Mouse (Mus musculus): Measurements from ENCODE around the gene Pla2g10. TPM values are rescaled to one million over a fixed set of nuclear protein-coding genes. Genes with fewer than 3 reads are reported as not detected.
"Not testable (repeated sequence)": the region's sequence is repeated elsewhere in the genome, so short reads cannot be mapped to it uniquely, and the experiment has no call there.

Pla2g10 gene
- polyA plus RNA-seq, 1 experiment, result not detected

DNA sequence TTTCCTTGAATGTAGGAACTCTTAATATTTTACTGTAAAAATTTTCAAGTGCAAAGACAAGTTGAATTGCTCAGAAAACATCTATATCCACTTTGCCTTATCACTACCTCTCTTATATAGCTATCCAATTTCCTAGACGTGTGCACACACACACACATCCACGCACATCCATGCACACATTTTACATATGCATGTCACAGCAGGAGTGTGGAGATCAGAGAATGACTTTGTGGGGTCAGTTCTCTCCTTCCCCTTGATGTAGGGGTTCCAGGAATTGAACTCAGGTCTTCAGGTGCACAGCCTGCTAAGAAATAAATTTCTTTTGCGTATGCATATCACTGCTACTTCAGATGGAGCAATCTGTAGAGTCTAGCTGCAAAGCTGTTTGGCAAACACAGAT, 17.3 kb upstream of the Pla2g10 start:
- H3K4me1 ChIP-seq (ENCODE audit: control insufficient read depth, insufficient read depth, insufficient read length, low read length), result no peaks in the 10 kb centered on the region
- H3K27ac ChIP-seq (replicated peaks; ENCODE audit: low read depth, low read length), result no peak overlapping the region

DNA sequence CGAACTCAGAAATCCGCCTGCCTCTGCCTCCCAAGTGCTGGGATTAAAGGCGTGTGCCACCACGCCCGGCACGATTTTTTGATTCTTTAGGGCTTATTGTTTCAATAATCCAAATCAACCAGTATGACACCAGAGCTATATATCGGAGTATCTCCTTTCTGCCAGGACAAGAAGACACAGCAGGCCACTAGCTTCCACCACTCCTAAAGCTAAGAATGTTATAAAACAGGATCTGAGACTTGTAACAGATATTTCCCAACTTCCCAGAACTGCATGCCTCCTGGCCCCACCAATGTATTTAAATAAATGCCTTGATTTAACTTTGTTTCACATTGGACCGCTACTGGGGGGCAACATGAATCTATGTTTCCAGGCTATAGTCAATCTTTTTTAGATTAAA, 16.9 kb upstream of the Pla2g10 start:
- Histone ChIP-seq H3K27ac (replicated peaks; ENCODE audit: low read depth, low read length) (no peak overlapping the region), H3K4me3 (ENCODE audit: insufficient read depth, low read depth, low read length) (no peak overlapping the region), H3K4me1 (ENCODE audit: control insufficient read depth, insufficient read depth, insufficient read length, low read length) (no peaks in the 10 kb centered on the region)

More for the DNA sequence above, 17.3 kb upstream of the Pla2g10 start:
- H3K4me3 ChIP-seq (ENCODE audit: insufficient read depth, low read depth, low read length), result no peak overlapping the region

DNA sequence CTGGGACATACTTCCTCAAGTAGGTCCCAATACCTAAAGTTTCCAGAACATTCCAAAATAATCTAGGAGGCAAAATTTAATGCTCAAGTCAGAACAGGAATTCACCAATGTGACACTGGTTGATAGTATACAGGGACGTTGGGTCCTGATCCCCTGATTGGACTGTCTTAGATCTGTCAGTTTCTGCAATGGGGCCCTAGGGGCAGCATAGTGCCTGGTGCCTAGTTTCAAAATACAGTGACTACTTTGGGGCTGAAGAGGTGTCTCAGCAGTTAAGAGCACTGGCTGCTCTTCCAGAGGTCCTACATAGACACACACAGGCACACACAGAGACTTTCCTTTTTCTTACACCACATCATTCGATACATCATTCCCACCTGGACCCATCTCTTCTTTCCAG, 10.1 kb upstream of the Pla2g10 start:
- no peaks in the 10 kb centered on the region for H3K4me1 ChIP-seq (ENCODE audit: control insufficient read depth, insufficient read depth, insufficient read length, low read length)
- H3K27ac ChIP-seq (replicated peaks; ENCODE audit: low read depth, low read length), result no peak overlapping the region
- no peak overlapping the region for H3K4me3 ChIP-seq (ENCODE audit: insufficient read depth, low read depth, low read length)

DNA sequence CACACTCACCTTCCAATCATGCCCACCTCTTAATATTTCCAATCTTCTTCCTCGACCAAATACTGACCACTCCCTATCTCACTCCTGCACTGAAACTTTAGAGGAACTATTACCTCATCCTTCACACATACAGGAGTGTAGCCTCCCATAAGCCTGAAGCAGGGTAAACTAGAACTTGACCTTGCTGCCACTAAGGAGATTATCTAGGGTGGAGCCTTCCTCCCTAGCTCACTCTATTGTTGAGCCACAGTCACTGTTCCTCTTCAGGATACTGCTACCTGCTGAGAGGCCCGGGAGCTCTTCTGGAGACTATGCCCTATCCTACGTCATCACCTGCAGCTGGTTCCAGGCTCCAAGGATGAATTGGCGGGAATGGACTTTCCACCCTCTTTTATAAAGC, 8.3 kb upstream of the Pla2g10 start:
- H3K27ac ChIP-seq (replicated peaks; ENCODE audit: low read depth, low read length); H3K4me3 ChIP-seq (ENCODE audit: insufficient read depth, low read depth, low read length); H3K4me1 ChIP-seq (ENCODE audit: control insufficient read depth, insufficient read depth, insufficient read length, low read length): not testable (repeated sequence)

DNA sequence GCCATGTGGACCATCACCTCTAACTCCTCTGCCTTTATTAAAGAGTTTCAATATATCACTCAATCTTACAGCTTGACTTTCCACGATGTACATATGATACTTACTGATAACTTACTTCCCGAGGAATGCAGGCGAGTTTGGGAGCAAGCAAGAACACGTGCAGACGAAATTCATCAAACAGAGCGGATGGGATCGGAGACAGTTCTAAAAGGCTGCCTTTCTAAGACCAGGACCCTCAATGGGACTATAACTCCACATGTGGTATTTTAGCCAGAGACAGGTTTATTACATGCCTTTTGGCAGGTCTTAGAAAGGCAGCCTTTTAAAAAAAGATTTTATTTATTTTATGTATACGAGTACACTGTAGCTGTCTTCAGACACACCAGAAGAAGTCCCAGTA, 5.2 kb upstream of the Pla2g10 start:
- H3K4me1 ChIP-seq (ENCODE audit: control insufficient read depth, insufficient read depth, insufficient read length, low read length), result no peaks in the 10 kb centered on the region; the same call in 1 of the 2 replicates
- no peak overlapping the region for H3K4me3 ChIP-seq (ENCODE audit: insufficient read depth, low read depth, low read length)
- no peak overlapping the region for H3K27ac ChIP-seq (replicated peaks; ENCODE audit: low read depth, low read length)

DNA sequence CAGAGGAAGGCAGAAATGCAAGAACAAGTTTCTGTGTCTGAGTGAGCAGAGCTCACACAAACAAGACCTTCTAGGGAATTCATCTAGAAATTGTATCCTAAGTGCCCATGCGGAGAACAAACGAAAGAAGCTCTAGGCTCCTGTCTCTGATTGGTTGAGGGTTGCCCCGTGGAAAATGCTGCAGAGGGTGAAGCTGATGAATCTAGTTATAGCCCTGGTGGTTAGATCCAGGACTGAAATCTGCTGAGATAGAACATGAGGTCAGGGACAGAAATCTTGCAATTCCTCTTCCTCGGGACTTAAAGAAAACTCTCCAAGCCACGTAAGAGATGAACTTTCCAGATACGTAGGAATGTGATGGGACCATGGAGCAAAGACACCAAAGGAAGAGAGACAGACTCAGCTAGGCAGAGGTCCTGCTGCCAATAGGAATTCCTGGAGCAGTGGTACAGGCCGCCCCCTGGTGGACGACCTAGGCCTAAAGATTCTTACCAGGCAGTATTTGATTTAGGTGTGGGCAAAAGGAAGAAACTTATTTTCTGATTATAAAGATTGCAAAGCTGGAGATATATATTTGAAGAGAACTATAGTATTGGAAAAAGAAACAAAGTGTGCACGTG, 2.8 kb upstream of the Pla2g10 start:
- Histone ChIP-seq H3K4me3 (ENCODE audit: insufficient read depth, low read depth, low read length) (no peak overlapping the region), H3K27ac (replicated peaks; ENCODE audit: low read depth, low read length) (no peak overlapping the region), H3K4me1 (ENCODE audit: control insufficient read depth, insufficient read depth, insufficient read length, low read length) (no peaks in the 10 kb centered on the region; the same call in 1 of the 2 replicates)

DNA sequence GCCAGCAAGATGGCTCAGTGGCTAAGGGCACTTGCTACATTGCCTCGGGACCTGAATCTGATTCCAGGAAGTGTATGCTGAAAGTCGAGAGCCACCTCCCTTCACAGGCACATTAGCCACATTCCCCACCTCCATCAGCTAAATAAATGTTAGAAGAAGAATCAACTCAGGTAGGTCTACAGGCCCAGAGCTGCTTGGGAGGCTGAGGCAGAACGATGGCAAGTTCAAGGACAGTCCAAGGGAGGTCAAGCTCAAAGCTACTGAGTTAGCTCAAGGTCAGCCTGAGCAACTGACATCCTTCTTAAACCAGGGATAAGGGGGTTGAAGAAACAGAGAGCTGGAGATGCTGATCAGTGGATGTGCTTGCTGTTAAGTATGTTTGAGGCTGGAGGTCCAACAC, 2.0 kb upstream of the Pla2g10 start:
- Histone ChIP-seq H3K4me3 (ENCODE audit: insufficient read depth, low read depth, low read length) (no peak overlapping the region), H3K4me1 (ENCODE audit: control insufficient read depth, insufficient read depth, insufficient read length, low read length) (no peaks in the 10 kb centered on the region; the same call in 1 of the 2 replicates), H3K27ac (replicated peaks; ENCODE audit: low read depth, low read length) (no peak overlapping the region)

DNA sequence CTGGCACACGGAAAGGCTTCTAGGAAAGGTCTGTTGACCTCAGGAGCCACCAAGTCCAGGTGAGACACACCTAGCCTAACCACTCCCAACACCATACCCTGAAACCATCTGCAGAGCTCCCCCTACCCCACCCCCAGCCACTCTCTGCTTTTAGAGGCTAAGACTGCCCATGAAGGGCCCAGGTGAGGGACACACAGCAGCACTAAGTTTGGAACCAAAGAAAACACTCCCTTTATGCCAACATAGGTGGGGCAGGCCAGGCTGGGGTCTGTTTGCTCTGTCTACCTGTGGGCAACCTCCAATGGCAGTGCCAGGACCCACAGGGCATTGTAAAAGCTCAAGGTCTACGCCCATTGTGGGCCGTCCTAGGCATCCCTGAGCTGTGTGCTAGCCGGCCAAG, 1.4 kb downstream of the Pla2g10 start:
- no peak overlapping the region for H3K4me3 ChIP-seq (ENCODE audit: insufficient read depth, low read depth, low read length)
- H3K4me1 ChIP-seq (ENCODE audit: control insufficient read depth, insufficient read depth, insufficient read length, low read length), result no peaks in the 10 kb centered on the region; the same call in 1 of the 2 replicates
- no peak overlapping the region for H3K27ac ChIP-seq (replicated peaks; ENCODE audit: low read depth, low read length)

DNA sequence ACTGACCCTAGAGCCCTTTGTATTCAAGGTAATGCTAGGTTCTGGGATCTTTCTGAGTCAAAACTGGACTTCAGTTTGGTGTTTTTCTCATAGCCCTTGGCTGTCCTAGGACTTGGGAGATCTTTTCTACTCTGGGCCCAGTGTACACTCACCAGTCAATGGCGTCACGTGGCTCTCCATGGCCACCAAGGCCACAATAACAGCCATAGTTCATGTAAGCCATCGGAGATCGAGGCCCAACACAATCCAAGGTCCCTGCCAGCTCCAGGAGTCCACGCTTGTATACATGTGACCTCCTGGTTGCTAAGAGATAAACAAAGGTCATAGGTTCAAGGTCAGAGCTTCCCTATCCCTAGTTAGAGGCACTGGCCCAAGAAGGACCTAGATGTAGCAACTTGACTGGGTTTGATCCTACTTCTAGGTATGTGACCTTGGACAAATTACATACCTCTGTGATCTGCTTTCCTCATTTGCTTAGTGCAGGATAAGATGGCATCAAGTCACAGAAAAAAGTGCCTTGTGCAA, 2.9 kb downstream of the Pla2g10 start:
- no peak overlapping the region for H3K27ac ChIP-seq (replicated peaks; ENCODE audit: low read depth, low read length)
- no peak overlapping the region for H3K4me3 ChIP-seq (ENCODE audit: insufficient read depth, low read depth, low read length)
- no peaks in the 10 kb centered on the region; the same call in 1 of the 2 replicates for H3K4me1 ChIP-seq (ENCODE audit: control insufficient read depth, insufficient read depth, insufficient read length, low read length)

DNA sequence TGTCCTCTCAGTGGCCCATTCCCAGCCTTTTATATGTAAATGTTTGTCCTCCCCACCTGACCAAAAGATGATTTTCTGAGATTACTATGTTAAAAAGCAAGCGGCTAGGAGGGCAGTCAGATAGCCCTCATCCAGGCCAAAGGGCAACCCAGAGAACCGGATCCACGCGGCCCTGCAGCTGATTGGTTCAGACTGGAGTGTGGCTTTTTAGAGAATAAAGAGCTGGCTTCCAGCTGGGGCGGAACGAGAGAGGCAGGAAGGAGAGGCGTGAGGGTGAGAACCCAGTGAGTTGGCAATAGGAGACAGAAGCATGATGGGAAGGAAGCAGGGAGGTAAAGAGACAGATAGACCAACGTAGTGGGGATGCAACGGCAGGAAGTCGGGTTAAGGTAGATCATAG, 7.8 kb downstream of the Pla2g10 start:
- no peak overlapping the region for H3K4me3 ChIP-seq (ENCODE audit: insufficient read depth, low read depth, low read length)
- no peaks in the 10 kb centered on the region for H3K4me1 ChIP-seq (ENCODE audit: control insufficient read depth, insufficient read depth, insufficient read length, low read length)
- H3K27ac ChIP-seq (replicated peaks; ENCODE audit: low read depth, low read length), result no peak overlapping the region

DNA sequence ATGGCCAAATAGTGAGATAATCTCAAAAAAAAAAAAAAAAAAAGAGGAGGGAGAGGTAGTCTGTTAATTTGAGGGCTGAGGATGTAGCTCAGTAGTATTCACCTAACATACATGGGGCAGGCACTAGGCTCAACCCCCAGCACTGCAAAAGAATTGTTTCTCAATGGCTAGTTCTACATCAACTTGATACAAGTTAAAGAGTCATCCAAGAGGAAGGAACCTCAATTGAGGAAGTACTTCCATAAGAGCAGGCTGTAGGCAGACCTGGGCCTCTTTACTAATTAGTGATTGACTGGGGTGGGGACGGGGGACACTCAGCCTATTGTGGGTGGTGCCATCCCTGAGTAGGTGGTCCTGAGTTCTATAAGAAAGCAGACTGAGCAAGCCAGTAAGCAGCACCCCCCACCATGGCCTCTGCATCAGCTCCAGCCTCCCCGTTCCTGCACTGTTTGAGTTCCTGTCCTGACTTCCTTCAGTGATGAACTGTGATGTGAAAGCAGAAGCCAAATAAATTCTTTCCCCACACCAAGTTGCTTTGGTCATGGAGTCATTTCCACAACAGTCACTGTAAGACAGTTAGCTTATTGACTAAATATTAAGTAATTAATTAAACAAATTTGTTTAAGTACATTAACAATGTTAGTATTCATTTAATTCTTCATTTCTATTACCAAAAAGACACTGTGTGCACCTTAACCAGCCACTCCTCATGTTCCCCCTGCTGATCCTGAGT, 13.8 kb downstream of the Pla2g10 start:
- Histone ChIP-seq H3K4me1 (ENCODE audit: control insufficient read depth, insufficient read depth, insufficient read length, low read length) (no peaks in the 10 kb centered on the region), H3K4me3 (ENCODE audit: insufficient read depth, low read depth, low read length) (no peak overlapping the region), H3K27ac (replicated peaks; ENCODE audit: low read depth, low read length) (no peak overlapping the region)

DNA sequence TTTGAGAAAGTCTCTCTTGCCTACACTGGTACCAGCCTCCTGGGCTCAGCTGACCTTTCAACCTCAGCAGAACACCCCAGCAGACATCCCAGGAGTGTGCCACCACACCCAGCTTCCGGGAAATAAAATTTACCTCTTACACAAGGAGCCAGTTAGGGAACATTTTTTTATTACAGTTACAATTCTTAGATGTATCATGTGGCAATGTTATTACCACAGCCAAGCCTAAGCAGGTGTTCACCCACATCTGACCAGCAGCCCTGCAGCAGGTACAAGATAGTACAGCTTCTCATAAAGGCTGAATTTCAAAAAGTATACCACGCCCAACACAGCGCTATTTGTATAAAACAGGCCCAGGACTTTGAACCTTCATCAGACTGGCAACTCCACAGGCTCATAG, 15.9 kb downstream of the Pla2g10 start:
- Histone ChIP-seq H3K4me3 (ENCODE audit: insufficient read depth, low read depth, low read length) (no peak overlapping the region), H3K27ac (replicated peaks; ENCODE audit: low read depth, low read length) (no peak overlapping the region), H3K4me1 (ENCODE audit: control insufficient read depth, insufficient read depth, insufficient read length, low read length) (no peaks in the 10 kb centered on the region)

DNA sequence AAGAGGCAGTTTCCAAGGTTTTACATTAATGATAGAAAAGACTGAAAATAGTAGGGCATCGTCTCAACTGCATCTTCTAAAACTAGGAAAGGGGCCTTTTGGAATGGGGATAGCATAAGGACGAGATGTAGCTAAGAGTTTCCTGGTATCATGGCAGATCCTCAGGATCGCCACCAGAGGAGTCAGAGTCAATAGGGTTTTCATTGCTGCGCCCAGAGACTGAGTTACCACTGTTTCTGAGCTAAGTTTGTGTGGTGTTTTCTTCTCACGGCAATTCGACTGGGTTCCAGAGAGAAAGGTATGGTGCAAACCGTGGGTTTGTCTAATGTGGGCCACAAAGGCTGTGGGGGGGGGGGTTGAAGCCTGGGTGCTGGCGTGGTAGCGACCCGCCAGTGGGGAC, 26.1 kb downstream of the Pla2g10 start:
- Histone ChIP-seq H3K4me1 (ENCODE audit: control insufficient read depth, insufficient read depth, insufficient read length, low read length) (no peaks in the 10 kb centered on the region), H3K27ac (replicated peaks; ENCODE audit: low read depth, low read length) (no peak overlapping the region), H3K4me3 (ENCODE audit: insufficient read depth, low read depth, low read length) (no peak overlapping the region)

DNA sequence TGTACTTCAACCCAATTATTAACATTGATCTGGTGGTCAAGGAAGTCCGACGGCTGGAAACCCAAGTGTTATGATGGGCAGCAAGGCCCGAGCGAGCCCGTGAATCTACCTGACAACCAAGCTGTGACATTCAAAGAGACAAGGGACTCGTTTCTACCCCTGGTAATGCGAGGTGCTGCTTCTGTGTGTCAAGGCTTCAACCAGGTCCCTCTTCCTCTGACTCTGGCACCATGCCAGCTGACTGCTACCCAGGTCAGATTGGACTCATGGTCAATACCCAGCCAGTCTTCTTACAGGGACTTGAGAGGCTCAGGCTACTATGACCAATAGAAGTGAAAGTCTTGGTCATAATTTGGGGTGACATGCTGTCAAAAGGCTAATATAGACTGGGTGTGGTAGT, 28.6 kb downstream of the Pla2g10 start:
- H3K4me1 ChIP-seq (ENCODE audit: control insufficient read depth, insufficient read depth, insufficient read length, low read length), result no peaks in the 10 kb centered on the region
- no peak overlapping the region for H3K27ac ChIP-seq (replicated peaks; ENCODE audit: low read depth, low read length)
- H3K4me3 ChIP-seq (ENCODE audit: insufficient read depth, low read depth, low read length), result no peak overlapping the region

DNA sequence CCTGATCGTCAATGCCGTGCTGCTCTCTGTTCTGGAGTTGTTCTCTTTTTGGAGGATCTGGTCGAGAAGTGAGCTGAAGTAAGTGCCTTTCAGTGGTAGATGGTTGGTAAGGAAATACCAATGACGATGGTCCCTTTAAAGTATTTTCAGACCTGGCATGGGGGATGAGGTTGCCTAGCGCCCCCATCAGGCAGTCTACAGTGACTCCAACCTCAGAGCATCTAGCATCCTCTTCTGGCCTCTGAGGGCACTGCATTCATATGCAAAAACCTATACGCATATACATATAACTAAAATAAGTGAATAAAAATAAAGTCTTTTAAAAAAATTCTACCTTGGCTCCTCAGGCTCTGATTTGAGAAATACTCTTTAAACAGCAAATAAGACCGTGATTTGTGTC, 31.8 kb downstream of the Pla2g10 start:
- Histone ChIP-seq H3K4me3 (ENCODE audit: insufficient read depth, low read depth, low read length) (no peak overlapping the region), H3K4me1 (ENCODE audit: control insufficient read depth, insufficient read depth, insufficient read length, low read length) (no peaks in the 10 kb centered on the region), H3K27ac (replicated peaks; ENCODE audit: low read depth, low read length) (no peak overlapping the region)

All from brown adipose tissue, adult 24 weeks (tissue).